Mouse (Mus musculus) layer of hippocampus, adult 8-10 months (tissue): ENCODE results near the gene Serpinb3d. TPM values are rescaled to one million over a fixed set of nuclear protein-coding genes. Genes with fewer than 3 reads are reported as not detected.
"Not testable (repeated sequence)": the region's sequence is repeated elsewhere in the genome, so short reads cannot be mapped to it uniquely, and the experiment has no call there.

ENCODE experiments used
- DNase-seq, 2 experiments: peaks; one replicate each; pipeline ENCODE4 v3.0.0; 2022; ENCODE audit warnings: low spot score in 2 of 2
- total RNA-seq, 4 experiments: library from RNA; stranded (reverse); gene quantifications; 2 replicates each; pipeline ENCODE4 v1.2.4; 2022

The Serpinb3d gene
- not detected for total RNA-seq

DNA sequence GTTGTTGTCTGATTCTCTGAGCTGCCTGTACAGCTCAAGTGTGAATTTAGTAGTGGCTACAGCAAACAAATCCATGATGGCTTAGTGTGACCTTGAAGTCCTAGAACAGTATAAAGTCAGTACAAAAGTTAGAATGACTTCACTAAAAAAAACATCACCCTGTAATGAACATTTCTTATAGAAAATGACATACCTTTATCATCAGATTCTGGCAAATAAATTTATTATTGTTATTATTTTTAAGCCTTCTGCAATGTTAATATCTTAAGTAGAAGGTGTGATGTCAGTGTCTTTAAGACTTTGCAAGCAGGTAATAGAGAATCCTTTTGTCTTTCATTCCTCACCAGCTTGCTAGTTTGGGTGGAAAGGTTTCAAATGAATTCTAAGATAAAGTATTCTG, at the start of gene Serpinb3d:
Gene Serpinb3d, minus strand, starts transcription at position 101 of the 400 bp plus-strand sequence.
- no peak for DNase-seq

DNA sequence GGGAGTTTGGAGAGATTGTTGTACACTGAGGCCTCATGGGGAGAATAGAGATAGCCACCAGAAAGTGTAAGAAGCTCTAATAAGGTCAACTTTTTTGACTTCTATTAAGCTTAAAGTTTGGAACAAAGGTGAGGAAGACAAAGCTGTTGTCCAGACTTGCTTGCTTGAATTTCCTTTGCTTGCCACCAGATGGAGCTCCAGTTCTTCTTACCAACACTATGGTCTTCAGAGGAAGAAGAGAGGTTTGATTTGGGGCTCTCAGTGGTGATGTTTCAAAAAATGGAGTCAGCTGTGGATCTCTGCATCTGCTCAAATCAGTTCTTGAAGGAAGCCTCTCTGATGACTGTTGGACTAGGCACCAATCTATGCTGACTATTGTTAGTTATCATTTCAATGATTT, 44.1 kb upstream of the Serpinb3d start:
- DNase-seq = peak; percentile 6 to 21

DNA sequence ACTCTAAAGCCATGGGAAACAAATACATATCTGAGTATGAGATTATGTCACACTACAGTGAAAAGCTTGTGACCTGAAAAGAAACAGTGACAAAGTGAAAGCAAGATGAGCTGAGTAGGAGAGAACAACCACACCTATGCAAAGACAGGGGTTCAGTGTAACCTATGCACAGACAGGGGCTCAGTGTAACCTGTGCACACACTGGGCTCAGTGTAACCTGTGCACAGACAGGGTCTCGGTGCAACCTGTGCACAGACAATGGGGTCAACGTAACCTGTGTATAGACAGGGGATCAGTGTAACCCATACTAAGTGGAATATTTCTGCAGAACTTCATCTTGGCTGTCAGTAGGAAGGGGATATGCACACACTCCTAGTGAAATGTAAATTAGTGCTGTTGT, 15.1 kb upstream of the Serpinb3d start:
- DNase-seq = no peak

DNA sequence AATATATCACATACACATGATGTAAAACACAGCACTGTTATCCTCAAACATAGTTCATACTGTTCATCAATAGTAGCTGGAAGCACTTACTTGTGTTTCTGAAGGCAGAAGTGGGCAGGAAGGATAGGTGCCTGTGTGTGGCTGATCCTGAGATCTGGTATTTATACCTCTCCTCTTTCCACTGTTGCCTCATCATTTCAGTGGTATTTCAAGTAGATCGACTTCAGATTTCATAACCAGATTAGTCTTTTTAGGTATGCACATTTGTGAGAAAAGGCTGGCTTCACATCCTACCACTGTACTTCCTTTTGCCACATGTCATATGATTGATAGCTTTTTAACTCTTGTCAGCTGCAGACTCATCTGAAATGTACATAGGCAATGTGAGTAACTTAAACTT, 31.1 kb downstream of the Serpinb3d start, which contains the start of gene Serpinb3a:
Gene Serpinb3a, minus strand, starts transcription at position 101 of the 400 bp plus-strand sequence.
- no peak for DNase-seq

DNA sequence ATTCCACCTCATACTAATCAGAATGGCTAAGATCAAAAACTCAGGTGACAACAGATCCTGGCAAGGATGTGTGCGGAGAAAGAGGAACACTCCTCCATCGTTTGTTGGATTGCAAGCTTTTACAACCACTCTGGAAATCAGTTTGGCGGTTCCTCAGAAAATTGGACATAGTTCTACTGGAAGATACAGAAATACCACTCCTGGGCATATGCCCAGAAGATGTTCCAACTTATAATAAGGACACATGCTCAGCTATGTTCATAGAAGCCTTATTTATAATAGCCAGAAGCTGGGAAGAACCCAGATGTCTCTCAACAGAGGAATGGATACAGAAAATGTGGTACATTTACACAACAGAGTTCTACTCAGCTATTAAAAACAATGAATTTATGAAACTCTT, 49.1 kb downstream of the Serpinb3d start:
- DNase-seq = not testable (repeated sequence)

Other genes starting within 250 kb of the Serpinb3d start
- not detected for gene Serpinb5, start 222.3 kb downstream of the Serpinb3d start, total RNA-seq
- not detected for gene Serpinb12, start 149.1 kb downstream of the Serpinb3d start, total RNA-seq
- not detected for gene Serpinb13, start 102.5 kb downstream of the Serpinb3d start, total RNA-seq
- gene Serpinb3a, start 31.2 kb downstream of the Serpinb3d start, total RNA-seq = not detected
- not detected for gene Serpinb3b, start 194.9 kb upstream of the Serpinb3d start, total RNA-seq
- gene Serpinb3c, start 194.9 kb upstream of the Serpinb3d start, total RNA-seq = not detected